Mouse (Mus musculus) brain, embryonic 14.5 days (tissue): ENCODE measurements around the gene Nek3.
"Not testable (repeated sequence)": the region's sequence is repeated elsewhere in the genome, so short reads cannot be mapped to it uniquely, and the experiment has no call there.

Experiments used
- CTCF ChIP-seq: fragments of 200-500 bp; IDR thresholded peaks from 2 replicates; pipeline ENCODE4 v1.5.1; 2012; ENCODE audit warnings: inconsistent platforms, mild to moderate bottlenecking, moderate library complexity, borderline replicate concordance; ENCODE audit not compliant: insufficient read depth, insufficient read length; ENCODE audit errors: extremely low read depth
- POLR2A ChIP-seq: fragments of 200-500 bp; IDR thresholded peaks from 2 replicates; pipeline ENCODE4 v1.6.1; 2012; ENCODE audit warnings: mild to moderate bottlenecking, inconsistent platforms, borderline replicate concordance; ENCODE audit not compliant: poor library complexity, insufficient read depth, insufficient read length, severe bottlenecking; ENCODE audit errors: extremely low read depth

GRCm38 (mm10) chr8:22136462-22136861 is 29.8 kb downstream of the Nek3 start:
- not testable (repeated sequence) for TF ChIP-seq CTCF, POLR2A
